Mouse (Mus musculus) thymus, adult 18-20 months (tissue): ENCODE results near the gene Fxyd4.

Source experiments
- DNase-seq, 2 experiments: peaks; one replicate each; pipeline ENCODE4 v3.0.0; 2022; ENCODE audit warnings: mixed read lengths in 2 of 2

Gene Fxyd4

DNA sequence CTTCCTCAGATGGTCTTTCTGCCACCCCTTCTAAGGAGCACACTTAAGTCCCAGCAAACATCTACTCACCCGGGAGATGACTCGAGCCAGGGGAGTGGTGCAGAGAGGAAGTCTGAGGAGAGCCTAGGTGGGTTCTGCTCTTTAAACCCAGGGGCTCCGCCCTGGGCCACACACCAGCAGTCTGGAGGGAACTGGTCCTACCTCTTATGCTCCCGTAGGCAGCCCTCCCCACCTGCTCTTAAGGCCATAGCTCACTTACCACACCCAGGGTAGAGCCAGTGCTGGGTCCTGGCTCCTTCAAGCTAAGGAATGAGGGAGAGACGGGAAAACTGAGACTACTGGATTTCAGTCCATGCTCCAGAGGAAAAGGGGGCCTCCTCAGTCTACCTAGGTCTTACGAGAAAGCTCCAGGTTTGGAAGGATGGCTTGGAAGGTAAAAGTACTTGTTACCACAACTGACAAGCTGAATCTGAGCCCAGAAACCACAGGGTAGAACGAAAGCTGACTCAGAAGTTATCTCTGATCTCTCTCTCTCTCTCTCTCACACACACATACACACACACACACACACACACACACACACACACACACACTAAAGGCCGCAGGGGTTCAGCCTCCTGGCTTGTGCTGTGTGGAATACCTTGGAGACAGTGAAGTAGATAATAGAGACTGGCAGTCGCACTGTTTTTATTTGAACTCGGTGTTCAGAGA, at the start of gene Fxyd4:
Gene Fxyd4, minus strand, starts transcription at position 471 of the 711 bp plus-strand sequence.
- no peak for DNase-seq

DNA sequence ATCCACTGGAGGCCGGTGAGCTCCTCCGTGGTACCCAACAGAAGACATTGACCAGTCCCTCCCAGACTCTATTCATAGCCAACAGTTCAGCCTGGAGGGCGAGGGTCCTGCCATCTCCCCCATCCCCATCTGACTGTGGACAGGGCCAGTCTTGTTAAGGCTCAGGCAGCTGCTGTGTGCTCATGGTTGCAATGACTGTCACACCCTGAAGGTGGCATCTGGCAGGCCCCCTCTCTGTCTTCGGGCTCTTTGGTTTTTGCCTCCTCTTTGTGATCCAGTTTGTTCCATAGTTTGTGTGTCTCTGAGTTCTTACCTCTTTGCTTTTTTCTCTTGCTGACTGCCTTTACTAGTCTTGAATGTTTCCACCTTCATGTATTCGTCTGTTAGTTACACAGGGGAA, 49.7 kb upstream of the Fxyd4 start:
- no peak for DNase-seq

DNA sequence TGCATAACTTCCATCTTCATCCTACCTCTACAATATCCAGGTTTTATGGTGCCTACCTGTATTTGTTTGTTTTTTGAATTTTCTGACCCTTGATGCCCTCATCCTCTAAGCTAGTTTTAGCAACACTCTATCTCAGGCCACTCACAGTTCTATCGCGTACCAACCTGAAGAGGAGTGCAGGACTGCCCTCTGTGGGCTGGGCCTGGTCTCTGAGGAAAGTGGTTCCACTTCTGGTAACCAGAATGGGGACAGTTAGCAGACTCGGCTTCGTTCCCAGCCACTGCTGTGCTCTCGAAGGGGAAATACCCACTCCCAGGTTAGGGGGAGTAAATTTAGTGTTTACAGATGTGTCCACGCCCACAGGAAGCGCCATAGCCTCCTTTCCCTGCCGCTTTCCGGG, 29.2 kb upstream of the Fxyd4 start:
- no peak for DNase-seq

DNA sequence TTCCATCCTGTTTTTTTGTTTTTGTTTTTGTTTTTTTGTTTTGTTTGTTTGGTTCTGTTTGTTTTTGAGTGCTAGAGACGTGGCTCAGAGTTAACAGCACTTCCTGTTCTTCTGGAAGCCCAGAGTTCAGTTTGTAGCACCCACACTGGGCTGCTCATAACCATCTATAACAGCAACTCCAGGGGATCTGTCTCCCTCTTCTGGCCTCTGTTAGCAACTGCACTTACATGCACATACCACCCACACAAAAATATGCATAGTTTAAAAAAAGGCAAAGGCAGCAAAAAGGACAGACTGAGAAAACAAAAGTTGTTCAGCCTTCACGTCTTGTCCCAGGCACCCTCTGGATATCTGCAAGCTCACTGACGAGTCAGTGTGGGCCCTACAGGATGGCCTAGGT, 25.7 kb upstream of the Fxyd4 start:
- no peak for DNase-seq

DNA sequence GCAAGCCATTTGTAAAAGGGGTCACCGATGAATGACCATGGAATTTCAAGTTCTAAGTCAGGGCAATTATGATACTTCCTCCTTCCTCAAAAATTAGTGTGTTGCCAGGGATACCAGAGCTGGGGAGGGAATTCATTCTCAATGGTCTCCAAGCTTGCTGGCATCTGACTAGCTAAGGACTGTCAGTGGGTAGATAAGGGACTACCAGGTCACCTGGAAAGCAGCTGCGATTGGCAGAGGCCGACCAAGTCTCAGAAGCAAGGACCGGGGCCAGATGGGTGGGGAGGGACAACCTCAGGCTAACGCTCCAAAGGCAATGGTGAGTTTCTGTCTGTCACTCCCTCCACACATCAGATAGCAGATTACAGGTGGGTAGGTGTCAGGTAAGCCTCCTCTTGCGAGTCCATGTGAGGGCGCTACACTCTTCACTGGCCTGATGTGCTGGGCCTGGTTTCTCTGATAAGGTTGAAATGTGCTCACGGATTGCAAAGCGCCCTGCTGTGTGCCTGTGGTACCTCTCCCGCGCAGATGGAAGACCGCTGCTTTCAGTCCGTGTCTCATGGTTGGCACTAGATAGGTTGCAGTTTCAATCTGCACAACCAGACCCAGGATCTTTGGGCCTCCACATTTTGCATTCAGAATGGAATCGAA, 19.5 kb upstream of the Fxyd4 start:
- DNase-seq, result no peak

DNA sequence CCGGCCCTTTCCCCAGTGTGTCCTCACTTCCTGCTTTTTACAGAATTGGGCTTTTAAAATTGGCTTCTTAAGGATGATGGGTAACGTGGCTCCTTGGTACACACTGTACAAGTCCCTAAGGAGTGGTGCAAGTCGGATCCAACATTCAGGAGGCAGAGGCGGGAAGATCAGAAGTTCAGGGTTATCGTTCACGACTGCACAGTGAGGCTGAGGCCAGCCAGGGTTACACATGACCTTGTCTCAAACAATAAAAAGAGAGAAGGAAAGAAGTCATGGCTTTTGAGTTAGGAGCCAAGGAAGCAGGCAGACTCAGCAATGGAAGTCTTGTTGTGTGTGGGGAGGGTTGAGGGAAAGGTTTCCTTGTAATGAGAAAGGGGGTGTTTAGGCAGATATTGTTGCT, 18.7 kb upstream of the Fxyd4 start:
- no peak for DNase-seq

DNA sequence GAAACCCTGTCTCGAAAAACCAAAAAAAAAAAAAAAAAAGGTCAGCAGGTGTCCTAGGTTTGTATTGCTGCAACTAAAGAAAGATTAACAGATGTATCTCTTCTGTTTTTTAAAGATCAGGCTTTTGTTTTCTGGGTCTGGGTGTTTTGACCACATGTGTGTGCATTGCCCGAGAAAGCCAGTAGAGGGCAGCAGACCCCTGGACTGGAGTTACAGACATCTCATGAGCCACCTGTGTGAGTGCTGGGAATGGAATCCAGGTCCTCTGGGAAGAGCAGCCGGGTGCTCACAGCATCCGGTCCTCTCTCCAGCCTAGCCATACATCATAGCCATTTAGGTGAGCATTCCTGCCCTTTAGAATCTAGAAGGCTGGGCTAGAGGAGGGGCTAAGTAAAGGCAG, 14.8 kb upstream of the Fxyd4 start:
- no peak for DNase-seq

DNA sequence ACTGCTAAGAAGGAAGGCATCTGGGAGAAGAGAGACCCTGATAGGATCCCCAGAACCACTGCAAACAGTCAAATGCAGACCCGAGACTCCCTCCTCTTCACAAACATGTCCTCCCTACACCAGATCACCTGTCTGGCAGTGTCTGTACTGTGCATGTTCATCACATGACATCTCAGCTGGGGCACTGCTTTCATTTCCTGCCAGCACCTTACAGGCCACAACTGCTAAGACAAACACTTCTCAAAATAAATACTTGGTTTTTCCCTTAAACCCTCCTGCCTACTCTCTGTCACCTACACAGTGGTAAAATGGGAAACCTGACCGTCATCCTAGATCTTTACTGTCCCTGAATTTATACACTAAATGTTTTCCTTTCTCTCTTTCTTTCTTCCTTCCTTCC, 6.4 kb upstream of the Fxyd4 start:
- DNase-seq, result no peak

DNA sequence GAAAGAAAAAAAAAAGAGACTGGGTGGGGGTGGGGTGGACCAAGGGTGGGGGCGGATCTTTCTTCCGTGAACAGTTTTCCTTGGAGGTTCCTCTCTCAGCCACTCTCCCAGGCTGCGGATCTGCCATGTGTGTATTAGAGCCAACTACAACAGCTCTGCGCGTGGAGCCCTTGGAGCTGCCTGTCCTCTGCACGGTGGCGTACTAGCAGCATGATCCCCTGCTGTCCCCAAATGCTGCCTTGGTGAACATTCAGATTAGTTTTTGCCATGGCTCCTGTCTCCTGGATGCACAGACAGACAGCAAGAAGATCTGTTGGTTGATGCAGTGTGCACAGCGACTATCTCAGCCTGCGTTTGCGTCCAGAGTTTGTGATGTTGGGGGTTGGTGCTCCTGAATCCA, 5.3 kb upstream of the Fxyd4 start:
- no peak for DNase-seq

DNA sequence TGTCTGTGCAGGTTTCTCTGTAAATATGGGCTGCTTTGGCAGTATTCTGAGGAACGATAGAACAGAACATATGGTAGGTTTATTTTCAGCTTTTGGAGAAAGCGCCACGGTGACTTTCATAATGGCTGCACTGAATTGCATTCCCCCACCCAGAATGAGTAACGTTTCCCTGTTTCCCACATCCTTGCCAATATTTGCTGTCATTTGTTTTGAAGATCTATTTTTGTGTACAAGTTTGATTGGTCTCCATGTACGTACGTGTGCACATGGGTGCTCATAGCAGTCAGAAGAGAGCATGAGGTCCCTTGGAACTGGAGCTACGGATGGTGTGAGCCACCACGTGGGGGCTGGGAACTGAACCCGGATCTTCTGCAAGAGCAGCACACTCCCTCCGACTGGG, 1.5 kb upstream of the Fxyd4 start:
- DNase-seq, result no peak

DNA sequence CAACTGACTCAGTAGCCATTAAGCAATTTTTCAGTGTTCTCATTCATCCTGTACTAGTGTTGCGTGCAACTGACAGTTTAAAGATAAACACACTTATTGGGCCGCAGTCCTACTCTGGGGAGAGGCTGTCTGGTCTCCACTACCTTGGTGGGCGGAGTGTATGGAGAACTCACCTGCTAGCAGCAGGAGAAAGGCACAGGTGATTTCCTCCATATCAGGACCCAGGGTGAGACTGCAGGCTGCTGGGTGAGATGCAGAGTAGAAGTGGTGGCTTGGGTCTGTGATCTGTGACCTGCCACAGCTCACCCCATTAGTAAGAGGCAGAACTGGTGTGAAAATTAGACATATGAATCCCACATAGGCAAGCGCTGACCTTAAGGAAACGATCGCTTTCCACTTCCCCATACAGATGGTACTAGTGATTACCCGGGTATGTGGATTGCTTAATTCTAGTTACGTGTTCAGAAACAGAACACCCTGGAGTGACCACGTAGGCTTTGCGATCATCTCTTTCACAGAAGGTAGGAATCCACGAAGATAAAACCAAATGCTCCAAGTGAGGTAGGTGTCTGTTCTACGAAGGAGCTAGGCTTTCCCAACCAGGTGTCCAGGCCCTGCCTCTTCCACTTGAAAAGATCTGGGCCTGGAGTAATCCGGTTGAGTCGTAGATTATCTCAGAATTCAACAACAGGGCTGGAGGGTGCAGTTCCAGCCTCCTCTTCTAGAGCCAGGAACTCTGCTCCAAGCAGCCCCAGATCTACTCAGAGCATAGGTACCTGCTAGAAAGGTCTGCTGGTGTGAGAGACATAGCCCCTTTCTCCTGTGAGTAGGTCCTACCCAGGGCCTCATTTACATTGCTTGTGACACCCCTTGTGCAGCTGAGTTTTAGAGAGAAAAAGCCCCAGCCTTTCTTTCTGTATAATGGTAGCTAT, 1.5 kb downstream of the Fxyd4 start:
- no peak for DNase-seq

DNA sequence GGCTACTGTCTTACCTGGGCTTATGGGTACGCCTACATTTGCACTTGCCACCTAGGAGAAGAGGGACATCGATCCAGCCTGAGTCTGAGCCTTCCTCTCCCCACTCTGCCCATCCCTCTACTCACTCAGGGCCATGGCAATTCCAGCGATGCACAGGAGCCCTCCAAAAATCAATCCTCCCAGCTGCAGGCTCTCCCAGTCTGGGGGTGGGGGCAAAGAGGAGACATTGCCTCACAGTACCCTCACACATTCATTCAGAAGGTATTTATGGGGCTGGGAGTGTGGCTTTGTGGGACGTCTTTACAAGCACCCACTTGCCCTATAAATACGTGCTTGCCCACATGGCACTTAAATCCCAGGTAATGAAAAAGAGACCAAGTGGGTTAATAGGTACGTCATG, 3.2 kb downstream of the Fxyd4 start:
- no peak for DNase-seq

DNA sequence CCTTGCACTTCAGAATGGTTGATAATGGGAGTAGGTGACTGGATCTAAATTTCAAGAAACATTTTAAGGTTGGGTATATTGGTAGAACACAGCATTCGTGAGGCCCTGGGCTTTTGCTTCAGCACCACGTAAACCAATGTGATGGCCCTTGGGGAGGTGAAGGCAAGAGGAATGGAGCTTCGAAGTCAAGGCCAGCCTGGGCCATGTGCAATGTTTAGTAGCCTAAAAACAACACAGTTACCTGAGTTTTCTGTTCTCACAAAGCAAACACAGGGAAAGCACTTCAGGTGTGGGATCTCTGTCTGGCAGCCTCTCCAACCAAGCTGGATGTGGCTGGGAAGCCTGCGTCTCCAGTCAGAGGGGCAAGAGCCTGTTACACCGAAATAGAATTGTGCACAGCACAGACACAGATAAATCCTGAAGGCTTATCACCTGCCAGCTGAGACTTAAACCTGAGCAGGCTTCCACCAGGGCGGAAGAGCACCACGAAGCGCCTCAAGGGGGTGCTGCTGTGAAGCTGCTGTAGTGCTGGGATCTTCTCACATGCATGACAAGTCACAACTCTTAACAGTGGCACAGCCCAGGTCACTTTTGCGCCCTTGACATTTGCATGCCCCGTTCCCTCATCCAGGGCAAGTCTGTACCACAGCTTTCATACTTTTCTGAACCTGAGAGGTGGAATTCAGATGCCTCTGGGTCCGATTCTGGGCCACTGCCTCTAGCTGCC, 5.0 kb downstream of the Fxyd4 start:
- DNase-seq, result no peak

DNA sequence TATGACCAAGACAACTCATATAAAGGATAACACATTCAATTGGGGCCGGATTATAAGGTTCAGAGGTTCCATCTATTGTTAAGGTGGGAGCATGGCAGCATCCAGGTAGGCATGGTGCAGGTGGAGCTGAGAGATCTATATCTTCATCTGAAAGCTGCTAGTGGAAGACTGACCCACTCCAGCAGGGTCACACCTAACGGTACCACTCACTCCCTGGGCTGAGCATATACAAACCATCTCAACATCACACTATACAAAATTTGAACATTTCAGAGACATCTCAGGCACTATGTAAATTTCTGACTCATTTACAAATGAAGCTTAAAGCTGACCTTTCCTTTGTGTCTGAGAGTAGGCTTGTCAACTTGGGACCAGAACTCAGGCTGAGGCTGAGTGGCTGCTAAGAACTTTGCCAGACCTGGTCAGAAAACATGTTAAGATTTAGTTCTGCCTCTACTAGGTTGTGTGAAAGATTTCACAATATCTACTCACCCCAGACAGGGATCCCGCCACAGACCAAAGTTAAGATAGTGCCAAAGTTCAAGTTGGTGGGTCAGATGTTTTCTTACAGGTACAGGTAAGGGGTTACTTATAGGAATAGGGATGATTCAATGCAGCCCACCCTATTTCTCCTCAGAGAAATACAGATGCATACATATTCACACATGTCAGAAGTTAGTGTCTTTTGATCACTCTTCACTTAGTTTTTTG, 7.4 kb downstream of the Fxyd4 start:
- no peak for DNase-seq

DNA sequence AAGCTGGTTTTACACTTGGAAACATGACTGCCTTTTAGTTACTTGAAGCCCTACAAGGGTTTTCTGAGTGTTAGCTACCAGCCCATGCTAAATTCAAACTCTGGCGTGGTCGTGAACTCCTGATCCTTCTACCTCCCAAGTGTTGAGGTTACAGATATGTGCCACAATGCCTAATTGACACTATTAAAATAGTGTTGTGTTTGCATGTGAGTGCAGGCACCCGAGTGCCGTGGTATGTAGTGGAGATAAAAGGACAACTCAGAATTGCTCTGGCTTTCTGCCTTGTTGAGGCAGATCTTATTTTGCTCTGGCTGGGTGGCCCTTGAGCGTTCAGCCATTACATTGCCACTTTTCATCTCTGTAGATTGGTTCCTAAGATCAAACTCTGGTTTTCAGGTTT, 8.7 kb downstream of the Fxyd4 start:
- DNase-seq, result no peak

DNA sequence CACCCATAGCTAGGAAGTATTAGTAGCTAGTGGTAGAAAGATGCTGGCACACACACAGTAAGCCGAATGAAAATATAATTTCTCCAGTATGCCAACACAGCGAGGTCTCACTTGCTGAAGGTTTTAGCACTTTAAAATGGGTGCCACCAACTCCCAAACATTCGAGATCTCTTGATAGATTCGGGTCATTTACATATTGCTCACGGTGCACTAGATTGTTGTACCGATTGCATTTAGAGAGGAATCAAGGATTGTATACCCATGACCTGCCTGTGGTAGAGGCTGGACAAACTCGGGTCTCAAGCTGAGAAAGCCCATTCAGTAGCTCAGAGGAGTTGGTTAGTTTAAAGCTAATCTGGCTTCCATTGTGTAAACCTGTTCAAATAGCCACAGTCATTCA, 9.5 kb downstream of the Fxyd4 start:
- no peak for DNase-seq

DNA sequence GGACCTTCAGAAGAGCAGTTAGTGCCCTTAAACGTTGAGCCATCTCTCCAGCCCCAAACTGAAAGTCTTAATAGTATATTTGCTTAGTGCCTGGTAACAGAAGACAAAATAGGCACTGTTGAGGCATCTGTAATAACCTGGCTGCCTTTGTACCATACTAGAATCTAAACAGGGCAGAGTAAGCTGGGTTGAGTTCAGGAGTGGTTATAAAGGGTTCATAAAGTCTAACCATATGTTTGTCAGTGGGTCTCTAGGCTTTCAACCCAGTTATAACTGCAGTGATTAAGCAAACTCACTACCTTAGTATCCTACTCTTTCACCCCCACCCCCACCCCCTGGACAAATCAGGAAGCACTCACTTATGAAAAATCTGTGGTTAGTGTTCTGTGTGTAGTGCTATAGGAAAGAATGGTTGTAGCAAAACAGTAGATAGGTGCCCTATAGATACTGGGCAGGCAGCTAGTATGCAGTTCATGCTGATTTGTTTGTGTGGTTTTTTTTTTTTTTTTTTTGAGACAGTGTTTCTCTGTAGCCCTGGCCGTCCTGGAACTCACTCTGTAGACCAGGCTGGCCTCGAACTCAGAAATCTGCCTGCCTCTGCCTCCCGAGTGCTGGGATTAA, 10.5 kb downstream of the Fxyd4 start:
- DNase-seq, result no peak

DNA sequence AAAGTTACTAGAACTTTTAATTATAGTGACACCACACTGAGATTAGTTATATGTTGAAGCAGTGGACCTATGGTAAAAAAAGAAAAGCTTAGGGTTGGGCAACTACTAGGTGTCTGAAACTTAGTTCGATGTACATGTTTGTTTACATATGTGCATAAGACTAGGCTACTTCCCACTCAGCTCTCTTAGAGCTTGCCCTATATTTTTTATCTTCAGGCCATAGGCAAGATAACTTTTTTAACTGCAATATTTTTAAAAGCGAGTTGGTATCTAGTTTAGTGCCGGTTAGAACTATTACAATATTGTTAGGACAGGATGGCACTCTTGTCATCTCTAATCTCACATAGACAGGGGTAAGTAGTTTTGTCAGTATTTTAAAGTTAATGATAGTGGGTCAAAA, 15.5 kb downstream of the Fxyd4 start:
- DNase-seq, result no peak

DNA sequence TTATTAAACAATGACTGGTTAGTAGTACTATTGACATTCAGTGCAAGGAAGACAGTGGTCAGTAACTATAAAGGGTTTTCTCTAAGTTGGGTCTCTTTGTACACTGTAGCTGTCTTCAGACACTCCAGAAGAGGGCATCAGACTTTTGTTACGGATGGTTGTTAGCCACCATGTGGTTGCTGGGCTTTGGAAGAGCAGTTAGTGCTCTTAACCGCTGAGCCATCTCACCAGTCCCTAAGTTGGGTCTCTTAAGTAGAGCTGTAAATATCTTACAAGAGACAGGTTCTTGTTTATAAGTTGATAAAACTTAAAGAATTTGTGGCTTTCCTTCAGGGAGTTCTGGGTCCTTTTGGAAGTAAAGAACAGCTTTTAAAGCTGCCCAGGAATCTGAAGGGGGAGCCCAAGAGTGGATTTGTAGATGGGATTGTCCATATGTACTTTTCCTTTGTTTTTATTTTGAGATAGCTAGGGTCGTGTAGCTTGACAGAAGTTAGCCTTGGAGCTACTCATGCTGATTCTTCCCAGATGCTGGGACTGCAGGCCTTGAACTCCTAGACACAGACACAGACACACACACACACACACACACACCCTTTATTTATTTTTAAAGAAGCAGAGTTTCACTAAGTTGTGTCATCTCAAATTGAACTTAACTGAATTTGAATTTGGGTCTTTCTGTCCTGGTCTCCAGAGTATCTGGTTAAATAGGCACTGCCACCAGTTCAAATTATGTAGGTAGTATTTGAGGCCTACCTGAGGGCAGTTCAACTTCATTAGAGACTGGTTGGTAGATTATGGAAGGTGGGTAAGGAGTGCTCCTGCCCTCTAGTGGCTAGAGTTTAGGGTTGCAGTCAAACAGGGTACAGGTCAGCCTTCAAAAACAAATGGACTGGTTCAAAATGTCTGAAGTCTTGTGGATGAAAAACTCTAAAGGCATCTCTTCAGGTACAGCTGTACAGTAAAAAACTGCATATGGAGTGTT, 16.5 kb downstream of the Fxyd4 start:
- DNase-seq, result no peak

DNA sequence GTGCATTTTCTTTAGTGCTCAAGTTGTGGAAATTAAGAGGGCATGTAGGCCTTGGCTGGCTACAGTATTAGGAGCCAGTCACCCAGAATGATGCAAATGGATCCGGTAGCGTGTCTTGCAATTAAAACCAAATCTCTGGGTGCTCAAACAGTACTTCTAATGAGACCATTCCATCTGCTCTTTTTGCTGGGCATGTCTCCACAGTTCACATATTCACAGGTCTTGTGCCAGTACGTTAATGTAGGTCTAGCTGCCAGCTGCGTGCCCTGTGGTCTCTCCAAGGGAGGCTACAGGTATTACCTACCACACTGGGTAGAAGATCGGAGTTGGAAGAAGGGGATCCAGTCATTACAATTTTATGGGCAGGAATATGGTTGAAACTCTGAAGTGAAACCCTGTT, 19.4 kb downstream of the Fxyd4 start:
- no peak for DNase-seq

DNA sequence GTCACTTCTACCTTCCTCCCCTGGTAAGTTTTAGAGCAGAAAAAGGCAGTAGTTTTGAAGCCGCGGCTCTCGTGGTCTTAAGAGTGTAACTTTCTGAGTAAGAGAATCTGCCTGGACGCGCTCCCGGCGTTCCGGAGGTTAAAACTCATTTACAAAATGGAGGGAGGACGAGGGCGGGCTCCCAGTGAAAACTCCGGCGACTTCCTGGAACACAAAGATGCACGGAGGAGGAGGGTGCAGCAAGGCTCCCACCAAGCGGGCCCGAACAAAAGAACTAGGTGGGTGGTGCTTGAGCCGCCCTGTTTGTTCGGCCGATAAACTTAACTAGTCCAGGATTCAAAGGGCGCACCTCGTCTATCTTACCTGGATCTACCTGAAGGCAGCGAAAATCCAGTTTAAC, 19.9 kb downstream of the Fxyd4 start:
- peak; percentile 74 to 80 for DNase-seq
